Mouse (Mus musculus): ENCODE measurements around the gene Elac2. TPM values are rescaled to one million over a fixed set of nuclear protein-coding genes. Genes with fewer than 3 reads are reported as not detected.

Gene Elac2
- polyA plus RNA-seq, 1 experiment = 20.9 TPM

DNA sequence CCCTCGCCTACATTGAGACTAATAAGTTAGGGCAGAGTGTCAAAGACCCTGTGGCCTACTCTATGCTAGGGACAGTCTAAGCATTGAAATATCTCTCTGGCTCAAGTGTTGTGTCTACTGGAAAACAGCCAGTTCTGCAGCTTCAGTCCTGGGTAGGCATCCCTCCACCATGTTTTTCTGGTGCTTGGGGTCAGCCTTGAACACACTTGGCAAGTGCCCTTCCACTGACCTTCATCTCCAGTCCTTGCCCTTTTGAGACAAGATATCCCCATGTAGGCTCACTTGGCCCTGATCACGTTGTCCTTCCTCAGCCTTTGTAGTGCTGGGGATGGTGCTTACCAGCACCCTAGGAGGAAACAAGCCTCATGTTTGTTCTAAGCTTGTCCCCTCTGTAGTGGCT, 9.7 kb downstream of the Elac2 start:
- Histone ChIP-seq H3K27me3 (replicated peaks; ENCODE audit: control insufficient read depth, insufficient read depth, low read length) (no peaks in the 10 kb centered on the region), H3K4me1 (ENCODE audit: control insufficient read depth, insufficient read depth, low read length) (no peaks in the 10 kb centered on the region), H3K27ac (ENCODE audit: insufficient read depth, low read depth, low read length) (no peak overlapping the region), H3K36me3 (ENCODE audit: control insufficient read depth, insufficient read depth, low read length) (no peaks in the 10 kb centered on the region; the same call in none of the 2 replicates), H3K4me3 (ENCODE audit: insufficient read depth, low read depth, low read length) (no peak overlapping the region)
- WGBS = 96% methylated on average over 2 of the region's 2 CpGs
- DNase-seq = no peak
- TF ChIP-seq POLR2A (IDR thresholded peaks at IDR 0.05; ENCODE audit: low read depth, low read length) (no peak), CTCF (conservative IDR thresholded peaks at IDR 0.05; ENCODE audit: insufficient read depth, insufficient read length, low read depth, low read length) (no peak)

DNA sequence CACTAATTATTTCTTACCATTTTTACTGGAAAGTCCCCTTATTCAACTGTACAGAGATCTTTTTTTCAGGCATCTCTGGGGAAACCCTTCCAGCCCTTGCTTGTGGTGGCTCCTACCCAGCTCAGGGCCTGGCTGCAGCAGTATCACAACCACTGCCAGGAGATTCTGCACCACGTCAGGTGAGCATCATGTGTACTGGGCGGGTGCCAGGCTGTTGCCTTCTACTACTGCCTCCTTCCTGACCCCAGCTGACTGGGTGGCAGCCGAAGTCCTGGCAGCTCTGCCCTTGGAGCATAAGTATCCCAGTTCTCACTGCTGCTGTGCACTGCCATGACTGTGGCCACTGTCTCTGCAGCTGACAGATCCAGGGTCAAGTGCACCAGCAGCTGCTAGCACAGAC, 19.6 kb downstream of the Elac2 start:
- TF ChIP-seq POLR2A (IDR thresholded peaks at IDR 0.05; ENCODE audit: low read depth, low read length) = no peak
- no peak for TF ChIP-seq CTCF (conservative IDR thresholded peaks at IDR 0.05; ENCODE audit: insufficient read depth, insufficient read length, low read depth, low read length)
- Histone ChIP-seq H3K27me3 (replicated peaks; ENCODE audit: control insufficient read depth, insufficient read depth, low read length) (no peaks in the 10 kb centered on the region), H3K27ac (ENCODE audit: insufficient read depth, low read depth, low read length) (no peak overlapping the region), H3K36me3 (ENCODE audit: control insufficient read depth, insufficient read depth, low read length) (no peaks in the 10 kb centered on the region; the same call in 1 of the 2 replicates), H3K4me3 (ENCODE audit: insufficient read depth, low read depth, low read length) (no peak overlapping the region), H3K4me1 (ENCODE audit: control insufficient read depth, insufficient read depth, low read length) (no peaks in the 10 kb centered on the region)
- peak; percentile 80 for DNase-seq
- WGBS = 68% methylated on average over 3 of the region's 3 CpGs

DNA sequence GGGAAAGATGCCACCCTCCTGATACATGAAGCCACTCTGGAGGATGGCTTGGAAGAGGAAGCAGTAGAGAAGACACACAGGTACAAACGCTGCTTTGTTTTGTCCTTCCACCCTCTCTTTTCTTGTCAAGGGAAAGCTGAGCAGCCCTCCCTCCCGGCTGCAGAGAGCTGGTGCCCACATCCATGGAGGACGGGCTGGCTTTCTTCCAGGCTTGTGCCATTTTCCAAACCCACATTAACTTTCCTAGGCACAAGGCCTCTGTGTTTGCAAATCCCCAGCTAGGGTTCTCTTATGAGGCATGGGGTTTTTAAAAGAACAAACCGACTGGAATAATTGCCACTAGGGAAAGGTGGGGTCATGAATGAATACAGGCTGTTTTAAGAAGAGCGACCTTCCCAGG, 20.8 kb downstream of the Elac2 start:
- TF ChIP-seq CTCF (conservative IDR thresholded peaks at IDR 0.05; ENCODE audit: insufficient read depth, insufficient read length, low read depth, low read length) (no peak), POLR2A (IDR thresholded peaks at IDR 0.05; ENCODE audit: low read depth, low read length) (no peak)
- Histone ChIP-seq H3K27me3 (replicated peaks; ENCODE audit: control insufficient read depth, insufficient read depth, low read length) (no peaks in the 10 kb centered on the region), H3K4me3 (ENCODE audit: insufficient read depth, low read depth, low read length) (no peak overlapping the region), H3K36me3 (ENCODE audit: control insufficient read depth, insufficient read depth, low read length) (no peaks in the 10 kb centered on the region), H3K27ac (ENCODE audit: insufficient read depth, low read depth, low read length) (no peak overlapping the region), H3K4me1 (ENCODE audit: control insufficient read depth, insufficient read depth, low read length) (no peaks in the 10 kb centered on the region)
- 91% methylated on average over 5 of the region's 5 CpGs for WGBS
- no peak for DNase-seq

DNA sequence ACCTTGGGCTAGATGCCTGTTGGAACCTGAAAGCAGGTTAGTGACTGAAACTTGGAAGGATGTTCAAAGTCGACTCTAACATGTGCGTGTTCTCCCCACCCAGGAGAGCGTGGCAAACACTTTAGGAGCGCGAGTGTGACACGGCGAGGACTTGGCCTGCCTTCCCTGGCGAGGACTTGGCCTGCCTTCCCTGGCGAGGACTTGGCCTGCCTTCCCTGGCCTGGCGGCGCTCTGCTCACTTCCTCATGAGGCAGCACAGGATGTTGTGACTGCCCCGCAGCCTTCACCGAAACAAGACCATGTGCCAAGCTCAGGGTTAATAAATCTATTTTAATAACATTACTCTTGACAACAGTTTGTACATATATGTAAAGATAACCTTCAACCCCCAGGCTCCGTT, 22.9 kb downstream of the Elac2 start:
- H3K36me3 ChIP-seq (ENCODE audit: control insufficient read depth, insufficient read depth, low read length) = no peaks in the 10 kb centered on the region
- TF ChIP-seq CTCF (conservative IDR thresholded peaks at IDR 0.05; ENCODE audit: insufficient read depth, insufficient read length, low read depth, low read length) (no peak), POLR2A (IDR thresholded peaks at IDR 0.05; ENCODE audit: low read depth, low read length) (no peak)
- DNase-seq = no peak
- no peaks in the 10 kb centered on the region for H3K27me3 ChIP-seq (replicated peaks; ENCODE audit: control insufficient read depth, insufficient read depth, low read length)
- WGBS = 73% methylated on average over 14 of the region's 14 CpGs
- no peak overlapping the region for H3K4me3 ChIP-seq (ENCODE audit: insufficient read depth, low read depth, low read length)
- no peaks in the 10 kb centered on the region for H3K4me1 ChIP-seq (ENCODE audit: control insufficient read depth, insufficient read depth, low read length)
- no peak overlapping the region for H3K27ac ChIP-seq (ENCODE audit: insufficient read depth, low read depth, low read length)

DNA sequence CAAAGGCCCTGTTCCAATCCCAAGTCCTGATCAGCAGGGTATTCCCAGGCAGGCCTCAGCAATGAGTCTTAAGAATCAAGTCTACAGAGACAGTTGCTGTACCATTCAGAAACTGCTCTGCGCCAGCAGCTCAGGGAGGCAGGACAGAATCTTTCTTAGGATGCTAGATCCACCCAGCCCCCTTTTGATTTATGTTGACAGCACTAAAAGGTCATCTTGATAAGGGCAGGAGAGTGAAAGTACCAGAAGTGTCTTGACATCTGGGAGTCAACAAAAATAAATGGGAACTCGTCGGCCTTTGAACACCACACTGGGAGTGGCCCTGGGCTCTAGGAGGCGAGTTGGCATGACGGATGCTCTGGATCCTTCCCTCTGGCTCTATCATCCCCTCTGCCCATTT, 24.8 kb downstream of the Elac2 start:
- Histone ChIP-seq H3K4me3 (ENCODE audit: insufficient read depth, low read depth, low read length) (no peak overlapping the region), H3K36me3 (ENCODE audit: control insufficient read depth, insufficient read depth, low read length) (no peaks in the 10 kb centered on the region), H3K4me1 (ENCODE audit: control insufficient read depth, insufficient read depth, low read length) (no peaks in the 10 kb centered on the region), H3K27me3 (replicated peaks; ENCODE audit: control insufficient read depth, insufficient read depth, low read length) (no peaks in the 10 kb centered on the region), H3K27ac (ENCODE audit: insufficient read depth, low read depth, low read length) (no peak overlapping the region)
- 58% methylated on average over 5 of the region's 5 CpGs for WGBS
- no peak for TF ChIP-seq CTCF (conservative IDR thresholded peaks at IDR 0.05; ENCODE audit: insufficient read depth, insufficient read length, low read depth, low read length)
- no peak for TF ChIP-seq POLR2A (IDR thresholded peaks at IDR 0.05; ENCODE audit: low read depth, low read length)
- no peak for DNase-seq

DNA sequence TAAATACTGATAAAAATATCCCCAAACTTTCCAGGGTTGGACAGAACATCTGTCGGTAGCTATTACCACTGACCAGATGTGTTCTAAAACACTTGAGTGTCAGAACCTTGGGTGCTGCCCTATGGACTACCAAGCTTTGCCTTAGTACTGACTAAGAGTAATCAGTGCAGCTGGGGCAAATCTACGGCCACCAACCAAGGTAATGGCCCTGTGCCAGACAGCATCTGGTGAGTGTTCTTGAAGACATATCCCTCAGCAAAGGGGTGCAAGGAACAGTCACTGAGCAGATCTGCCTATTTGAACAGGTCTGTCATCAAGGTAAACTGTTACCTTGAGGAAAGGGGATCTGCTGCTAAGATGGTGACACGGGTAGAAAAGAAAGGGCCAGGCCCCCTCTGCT, 26.0 kb downstream of the Elac2 start:
- TF ChIP-seq POLR2A (IDR thresholded peaks at IDR 0.05; ENCODE audit: low read depth, low read length) = no peak
- TF ChIP-seq CTCF (conservative IDR thresholded peaks at IDR 0.05; ENCODE audit: insufficient read depth, insufficient read length, low read depth, low read length) = no peak
- H3K27ac ChIP-seq (ENCODE audit: insufficient read depth, low read depth, low read length) = no peak overlapping the region
- no peaks in the 10 kb centered on the region for H3K36me3 ChIP-seq (ENCODE audit: control insufficient read depth, insufficient read depth, low read length)
- WGBS = 90% methylated on average over 3 of the region's 3 CpGs
- DNase-seq = no peak
- H3K4me3 ChIP-seq (ENCODE audit: insufficient read depth, low read depth, low read length) = no peak overlapping the region
- no peaks in the 10 kb centered on the region for H3K4me1 ChIP-seq (ENCODE audit: control insufficient read depth, insufficient read depth, low read length)
- H3K27me3 ChIP-seq (replicated peaks; ENCODE audit: control insufficient read depth, insufficient read depth, low read length) = no peaks in the 10 kb centered on the region

DNA sequence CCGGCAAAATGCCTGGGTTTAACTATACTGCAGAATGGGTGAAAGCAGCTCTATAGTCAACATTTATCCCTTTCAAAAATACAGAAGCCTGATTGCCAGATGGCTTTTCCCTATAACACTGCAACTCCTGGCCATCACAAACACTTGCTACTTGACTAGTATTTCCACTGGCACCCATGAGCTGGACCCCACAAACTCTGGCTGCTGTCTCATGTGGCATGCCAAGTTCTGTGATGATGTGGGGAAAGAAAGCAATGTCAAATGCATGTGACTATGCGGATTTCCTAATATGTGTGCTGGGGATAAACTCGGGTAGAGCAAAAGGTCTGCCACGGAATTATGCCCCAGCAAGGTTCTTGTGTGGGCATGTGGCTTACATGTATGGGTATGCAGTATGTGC, 27.2 kb downstream of the Elac2 start:
- 94% methylated on average over 4 of the region's 4 CpGs for WGBS
- Histone ChIP-seq H3K4me3 (ENCODE audit: insufficient read depth, low read depth, low read length) (no peak overlapping the region), H3K27ac (ENCODE audit: insufficient read depth, low read depth, low read length) (no peak overlapping the region), H3K27me3 (replicated peaks; ENCODE audit: control insufficient read depth, insufficient read depth, low read length) (no peaks in the 10 kb centered on the region), H3K4me1 (ENCODE audit: control insufficient read depth, insufficient read depth, low read length) (no peaks in the 10 kb centered on the region), H3K36me3 (ENCODE audit: control insufficient read depth, insufficient read depth, low read length) (no peaks in the 10 kb centered on the region)
- no peak for TF ChIP-seq CTCF (conservative IDR thresholded peaks at IDR 0.05; ENCODE audit: insufficient read depth, insufficient read length, low read depth, low read length)
- no peak for DNase-seq

DNA sequence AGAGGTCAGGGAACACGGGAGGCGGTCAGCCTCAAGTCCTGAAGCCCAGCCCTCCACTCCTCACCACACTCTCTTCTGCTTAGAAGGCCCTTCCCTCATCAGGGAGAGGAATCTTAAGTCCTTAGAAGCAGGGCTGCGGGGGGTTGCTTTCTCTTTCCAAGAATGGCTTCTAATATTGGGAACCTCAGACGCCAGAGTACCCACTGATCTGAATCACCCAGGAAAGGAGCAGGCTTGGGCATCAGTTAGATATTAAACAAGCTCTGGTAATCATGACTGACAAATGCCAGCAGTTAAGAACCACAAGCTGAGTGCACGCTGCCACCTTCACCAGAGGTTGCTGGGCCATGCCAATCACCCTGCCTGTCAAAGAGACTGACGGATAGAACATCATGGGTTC, 35.1 kb downstream of the Elac2 start:
- no peak for TF ChIP-seq CTCF (conservative IDR thresholded peaks at IDR 0.05; ENCODE audit: insufficient read depth, insufficient read length, low read depth, low read length)
- no peak for TF ChIP-seq POLR2A (IDR thresholded peaks at IDR 0.05; ENCODE audit: low read depth, low read length)
- Histone ChIP-seq H3K36me3 (ENCODE audit: control insufficient read depth, insufficient read depth, low read length) (no peaks in the 10 kb centered on the region), H3K27ac (ENCODE audit: insufficient read depth, low read depth, low read length) (no peak overlapping the region), H3K27me3 (replicated peaks; ENCODE audit: control insufficient read depth, insufficient read depth, low read length) (no peaks in the 10 kb centered on the region), H3K4me3 (ENCODE audit: insufficient read depth, low read depth, low read length) (no peak overlapping the region), H3K4me1 (ENCODE audit: control insufficient read depth, insufficient read depth, low read length) (no peaks in the 10 kb centered on the region)
- DNase-seq = peak; percentile 54
- WGBS = 43% methylated on average over 6 of the region's 6 CpGs
